Mouse (Mus musculus): Measurements from ENCODE around the gene Lingo2. TPM values are rescaled to one million over a fixed set of nuclear protein-coding genes. Genes with fewer than 3 reads are reported as not detected.

Lingo2 gene
- total RNA-seq, 2 experiments from 2014 or later, result not detected

GRCm38 (mm10) chr4:36576256-36576655, 375.3 kb downstream of the Lingo2 start:
- no peak for ATAC-seq (replicated peaks; ENCODE audit: low FRiP score, poor library complexity, severe bottlenecking)

GRCm38 (mm10) chr4:36566544-36566943, 385.0 kb downstream of the Lingo2 start:
- ATAC-seq (replicated peaks; ENCODE audit: low FRiP score, poor library complexity, severe bottlenecking), result no peak

GRCm38 (mm10) chr4:36560997-36561396, 390.6 kb downstream of the Lingo2 start:
- ATAC-seq (replicated peaks; ENCODE audit: low FRiP score, poor library complexity, severe bottlenecking), result no peak

GRCm38 (mm10) chr4:36540664-36541360, 410.7 kb downstream of the Lingo2 start:
- no peak for ATAC-seq (replicated peaks; ENCODE audit: low FRiP score, poor library complexity, severe bottlenecking)

GRCm38 (mm10) chr4:36533895-36534294, 417.7 kb downstream of the Lingo2 start:
- ATAC-seq (replicated peaks; ENCODE audit: low FRiP score, poor library complexity, severe bottlenecking), result no peak

- no peak for ATAC-seq (replicated peaks; ENCODE audit: low FRiP score, poor library complexity, severe bottlenecking)
These were observed 461.3 kb downstream of the Lingo2 start for GRCm38 (mm10) chr4:36490255-36490654.

GRCm38 (mm10) chr4:36435211-36435610, 516.3 kb downstream of the Lingo2 start:
- no peak for ATAC-seq (replicated peaks; ENCODE audit: low FRiP score, poor library complexity, severe bottlenecking)

- ATAC-seq (replicated peaks; ENCODE audit: low FRiP score, poor library complexity, severe bottlenecking), result no peak
These were observed 525.4 kb downstream of the Lingo2 start for GRCm38 (mm10) chr4:36426192-36426591.

- ATAC-seq (replicated peaks; ENCODE audit: low FRiP score, poor library complexity, severe bottlenecking), result no peak
These were observed 544.2 kb downstream of the Lingo2 start for GRCm38 (mm10) chr4:36407350-36407749.

- no peak for ATAC-seq (replicated peaks; ENCODE audit: low FRiP score, poor library complexity, severe bottlenecking)
These were observed 582.6 kb downstream of the Lingo2 start for GRCm38 (mm10) chr4:36368925-36369324.

- no peak for ATAC-seq (replicated peaks; ENCODE audit: low FRiP score, poor library complexity, severe bottlenecking)
These were observed 597.1 kb downstream of the Lingo2 start for GRCm38 (mm10) chr4:36354401-36354800.

GRCm38 (mm10) chr4:36331741-36332140, 619.8 kb downstream of the Lingo2 start:
- ATAC-seq (replicated peaks; ENCODE audit: low FRiP score, poor library complexity, severe bottlenecking), result no peak

- no peak for ATAC-seq (replicated peaks; ENCODE audit: low FRiP score, poor library complexity, severe bottlenecking)
These were observed 625.9 kb downstream of the Lingo2 start for GRCm38 (mm10) chr4:36325603-36326002.

- ATAC-seq (replicated peaks; ENCODE audit: low FRiP score, poor library complexity, severe bottlenecking), result no peak
These were observed 638.5 kb downstream of the Lingo2 start for GRCm38 (mm10) chr4:36313067-36313466.

GRCm38 (mm10) chr4:36311431-36311830, 640.1 kb downstream of the Lingo2 start:
- ATAC-seq (replicated peaks; ENCODE audit: low FRiP score, poor library complexity, severe bottlenecking), result no peak

- ATAC-seq (replicated peaks; ENCODE audit: low FRiP score, poor library complexity, severe bottlenecking), result no peak
These were observed 646.3 kb downstream of the Lingo2 start for GRCm38 (mm10) chr4:36305228-36305627.

- ATAC-seq (replicated peaks; ENCODE audit: low FRiP score, poor library complexity, severe bottlenecking), result no peak
These were observed 661.9 kb downstream of the Lingo2 start for GRCm38 (mm10) chr4:36289701-36290053.

- no peak for ATAC-seq (replicated peaks; ENCODE audit: low FRiP score, poor library complexity, severe bottlenecking)
These were observed 662.5 kb downstream of the Lingo2 start for GRCm38 (mm10) chr4:36288813-36289700.

- no peak for ATAC-seq (replicated peaks; ENCODE audit: low FRiP score, poor library complexity, severe bottlenecking)
These were observed 688.9 kb downstream of the Lingo2 start for GRCm38 (mm10) chr4:36262436-36263169.

- ATAC-seq (replicated peaks; ENCODE audit: low FRiP score, poor library complexity, severe bottlenecking), result no peak
These were observed 765.2 kb downstream of the Lingo2 start for GRCm38 (mm10) chr4:36186231-36186922.

Measured in erythroid progenitor cell, adult 5-6 weeks (primary cell).